ENCODE assay signal across 8 mouse cellular contexts in genomic region chr9:78503223-78504079, GRCm38 (mm10). TPM values are rescaled to one million over a fixed set of nuclear protein-coding genes. Genes with fewer than 3 reads are reported as not detected.
DNase-seq lines count a peak whose midpoint lies in the region; ATAC-seq and TF ChIP-seq lines count a peak whose summit lies in the region.

No protein-coding gene starts in this region.

- WGBS in intestine, embryonic 16.5 days = 28% methylated on average over 6 of the region's 6 CpGs
- WGBS in intestine, postnatal 0 days = 42% methylated on average over 6 of the region's 6 CpGs
- WGBS in hindbrain, embryonic 13.5 days = 3% methylated on average over 6 of the region's 6 CpGs
- 5% methylated on average over 6 of the region's 6 CpGs for WGBS in neural tube, embryonic 14.5 days

- peaks cover 16% of the 10 kb centered on the region for H3K4me1 ChIP-seq in intestine, embryonic 16.5 days (ENCODE audit: control insufficient read depth, insufficient read depth, low read length)
- no peaks in the 10 kb centered on the region for H3K4me1 ChIP-seq in intestine, postnatal 0 days (replicated peaks; ENCODE audit: control insufficient read depth, insufficient read depth, low read length)
- H3K4me1 ChIP-seq in hindbrain, embryonic 13.5 days (replicated peaks) = peaks cover 28% of the 10 kb centered on the region
- peaks cover 13% of the 10 kb centered on the region for H3K4me1 ChIP-seq in neural tube, embryonic 14.5 days (ENCODE audit: control insufficient read depth, insufficient read depth, low read length)

- H3K4me2 ChIP-seq in intestine, embryonic 16.5 days (ENCODE audit: low read depth, low read length) = no peak overlapping the region
- H3K4me2 ChIP-seq in intestine, postnatal 0 days (replicated peaks; ENCODE audit: low read depth) = no peak overlapping the region
- peak overlapping the region; percentile 47 for H3K4me2 ChIP-seq in hindbrain, embryonic 13.5 days
- peak overlapping the region; percentile 42 for H3K4me2 ChIP-seq in neural tube, embryonic 14.5 days (ENCODE audit: low read depth, low read length)

- ATAC-seq in intestine, embryonic 16.5 days = no peak
- ATAC-seq in intestine, postnatal 0 days = no peak
- peak; percentile 80 for ATAC-seq in hindbrain, embryonic 13.5 days (ENCODE audit: low FRiP score)
- ATAC-seq in neural tube, embryonic 14.5 days (ENCODE audit: low read depth) = peak; percentile 73

- peak; percentile 34 to 51 for DNase-seq in cerebellum, postnatal 25 days
- DNase-seq in lung, postnatal 36 days = no peak
- no peak for DNase-seq in urinary bladder, postnatal 4 days (ENCODE audit: low spot score in 2 of 2)
- no peak for DNase-seq in urinary bladder, postnatal 36 days (ENCODE audit: low spot score in 2 of 2)

- H3K27ac ChIP-seq in intestine, embryonic 16.5 days (ENCODE audit: low read length) = no peak overlapping the region
- H3K27ac ChIP-seq in intestine, postnatal 0 days (ENCODE audit: low read depth, low read length) = no peak overlapping the region
- peak overlapping the region; percentile 95 for H3K27ac ChIP-seq in hindbrain, embryonic 13.5 days
- H3K27ac ChIP-seq in neural tube, embryonic 14.5 days (ENCODE audit: low read depth, low read length) = peak overlapping the region; percentile 91

- no peaks in the 10 kb centered on the region for H3K9me3 ChIP-seq in intestine, embryonic 16.5 days (ENCODE audit: control insufficient read depth, low read length)
- H3K9me3 ChIP-seq in intestine, postnatal 0 days (ENCODE audit: control insufficient read depth) = no peaks in the 10 kb centered on the region
- no peaks in the 10 kb centered on the region for H3K9me3 ChIP-seq in hindbrain, embryonic 13.5 days
- no peaks in the 10 kb centered on the region for H3K9me3 ChIP-seq in neural tube, embryonic 14.5 days (ENCODE audit: control insufficient read depth, low read length)

- no peak for TF ChIP-seq CTCF in intestine, postnatal 0 days (IDR thresholded peaks at IDR 0.05; ENCODE audit: low read depth)

- no peaks in the 10 kb centered on the region for H3K27me3 ChIP-seq in intestine, embryonic 16.5 days (replicated peaks; ENCODE audit: control insufficient read depth, insufficient read depth, low read length)
- no peaks in the 10 kb centered on the region for H3K27me3 ChIP-seq in intestine, postnatal 0 days (replicated peaks; ENCODE audit: control insufficient read depth, insufficient read depth, low read length)
- no peaks in the 10 kb centered on the region for H3K27me3 ChIP-seq in hindbrain, embryonic 13.5 days
- no peaks in the 10 kb centered on the region for H3K27me3 ChIP-seq in neural tube, embryonic 14.5 days (ENCODE audit: control insufficient read depth, insufficient read depth, low read length)

- no peak overlapping the region for H3K4me3 ChIP-seq in intestine, embryonic 16.5 days (ENCODE audit: low read length)
- H3K4me3 ChIP-seq in intestine, postnatal 0 days (ENCODE audit: low read depth, low read length) = no peak overlapping the region
- H3K4me3 ChIP-seq in hindbrain, embryonic 13.5 days = peak overlapping the region; percentile 21; the same call in 1 of the 2 replicates
- H3K4me3 ChIP-seq in neural tube, embryonic 14.5 days (ENCODE audit: low read depth, low read length) = peak overlapping the region; percentile 6; the same call in 1 of the 2 replicates

- no peaks in the 10 kb centered on the region for H3K36me3 ChIP-seq in intestine, embryonic 16.5 days (ENCODE audit: control insufficient read depth, insufficient read depth, low read length)
- H3K36me3 ChIP-seq in intestine, postnatal 0 days (ENCODE audit: control insufficient read depth, insufficient read depth) = no peaks in the 10 kb centered on the region
- H3K36me3 ChIP-seq in hindbrain, embryonic 13.5 days = no peaks in the 10 kb centered on the region
- no peaks in the 10 kb centered on the region for H3K36me3 ChIP-seq in neural tube, embryonic 14.5 days (ENCODE audit: control insufficient read depth, insufficient read depth, low read length)

- peak overlapping the region; percentile 16; the same call in 1 of the 2 replicates for H3K9ac ChIP-seq in intestine, embryonic 16.5 days (ENCODE audit: low read depth, low read length)
- no peak overlapping the region for H3K9ac ChIP-seq in intestine, postnatal 0 days (ENCODE audit: low read depth, low read length)
- H3K9ac ChIP-seq in hindbrain, embryonic 13.5 days = peak overlapping the region; percentile 63
- peak overlapping the region; percentile 47 for H3K9ac ChIP-seq in neural tube, embryonic 14.5 days (replicated peaks; ENCODE audit: low read depth, low read length)

RNA-seq across cellular contexts. Expression of gene Eef1a1, which starts 14.5 kb away (rescaled TPM):
- polyA plus RNA-seq in intestine, embryonic 16.5 days (2015; fragmentation: Nextera tagmentation; extraction: Ambion mirVana) = 4,065 and 4,271 TPM in 2 replicates
- polyA plus RNA-seq in intestine, postnatal 0 days (2015; fragmentation: Nextera tagmentation; extraction: Ambion mirVana) = 1,954 and 2,041 TPM in 2 replicates
- 3,538 and 3,562 TPM in 2 replicates for polyA plus RNA-seq in hindbrain, embryonic 13.5 days (2015; fragmentation: Nextera tagmentation; extraction: Ambion mirVana)
- 3,427 and 3,855 TPM in 2 replicates for polyA plus RNA-seq in neural tube, embryonic 14.5 days (2014; fragmentation: Nextera tagmentation; extraction: Ambion mirVana)

RNA-seq across cellular contexts. Expression of gene Gm17324, which starts 54.9 kb away (rescaled TPM):
- 0.24 and 0.48 TPM in 2 replicates for polyA plus RNA-seq in intestine, embryonic 16.5 days (2015; fragmentation: Nextera tagmentation; extraction: Ambion mirVana)
- polyA plus RNA-seq in intestine, postnatal 0 days (2015; fragmentation: Nextera tagmentation; extraction: Ambion mirVana) = 0.17 and 0.39 TPM in 2 replicates
- 0.99 and 1.3 TPM in 2 replicates for polyA plus RNA-seq in hindbrain, embryonic 13.5 days (2015; fragmentation: Nextera tagmentation; extraction: Ambion mirVana)
- 2.1 and 2.4 TPM in 2 replicates for polyA plus RNA-seq in neural tube, embryonic 14.5 days (2014; fragmentation: Nextera tagmentation; extraction: Ambion mirVana)

RNA-seq across cellular contexts. Expression of gene Mto1, which starts 55.4 kb away (rescaled TPM):
- polyA plus RNA-seq in intestine, embryonic 16.5 days (2015; fragmentation: Nextera tagmentation; extraction: Ambion mirVana) = 25.0 and 27.0 TPM in 2 replicates
- 8.2 and 8.4 TPM in 2 replicates for polyA plus RNA-seq in intestine, postnatal 0 days (2015; fragmentation: Nextera tagmentation; extraction: Ambion mirVana)
- 27.3 and 28.8 TPM in 2 replicates for polyA plus RNA-seq in hindbrain, embryonic 13.5 days (2015; fragmentation: Nextera tagmentation; extraction: Ambion mirVana)
- polyA plus RNA-seq in neural tube, embryonic 14.5 days (2014; fragmentation: Nextera tagmentation; extraction: Ambion mirVana) = 32.0 and 34.6 TPM in 2 replicates

Comparison
In these comparisons a context has a peak if more than half of its experiments do, and no peak if none do; other contexts are left out.
1. ATAC-seq: peak in hindbrain, embryonic 13.5 days (single experiment) and neural tube, embryonic 14.5 days (single experiment); none in intestine, embryonic 16.5 days (single experiment) and intestine, postnatal 0 days (single experiment).
2. H3K27ac ChIP-seq: peak in hindbrain, embryonic 13.5 days (single experiment) and neural tube, embryonic 14.5 days (single experiment); none in intestine, embryonic 16.5 days (single experiment) and intestine, postnatal 0 days (single experiment).
3. H3K4me2 ChIP-seq: peak in hindbrain, embryonic 13.5 days (single experiment) and neural tube, embryonic 14.5 days (single experiment); none in intestine, embryonic 16.5 days (single experiment) and intestine, postnatal 0 days (single experiment).
4. H3K4me3 ChIP-seq: peak in hindbrain, embryonic 13.5 days (single experiment) and neural tube, embryonic 14.5 days (single experiment); none in intestine, embryonic 16.5 days (single experiment) and intestine, postnatal 0 days (single experiment).
5. DNase-seq: peak in cerebellum, postnatal 25 days (2 of 2); none in lung, postnatal 36 days (single experiment), urinary bladder, postnatal 4 days (0 of 2) and urinary bladder, postnatal 36 days (0 of 2).